Mouse (Mus musculus): Measurements from ENCODE around the gene Znrf4. TPM values are rescaled to one million over a fixed set of nuclear protein-coding genes. Genes with fewer than 3 reads are reported as not detected.

The Znrf4 gene
- polyA plus RNA-seq, 1 experiment from 2014 or later = not detected

DNA sequence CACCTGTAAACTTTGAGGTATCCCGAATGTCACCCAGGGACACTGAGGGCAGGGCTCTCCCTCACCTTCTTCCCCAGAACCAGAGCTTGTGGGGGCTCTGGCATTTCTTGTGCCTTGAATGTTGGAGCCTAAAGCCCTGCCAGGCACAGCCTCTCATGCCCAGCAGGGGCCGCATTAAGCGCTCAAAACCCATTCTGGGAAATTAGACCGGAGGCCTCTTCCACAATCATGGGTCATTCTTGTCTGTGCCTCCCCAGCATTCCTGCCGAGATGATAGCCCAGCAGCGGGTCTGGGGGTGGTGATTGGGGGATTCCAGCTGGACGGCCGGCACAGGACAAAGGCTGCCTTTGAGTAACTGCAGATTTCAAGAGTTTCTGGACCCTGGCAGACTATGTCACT is 25.7 kb upstream of the Znrf4 start:
- 10% methylated on average over 8 of the region's 8 CpGs for WGBS
- Histone ChIP-seq H3K36me3 (ENCODE audit: control insufficient read depth, insufficient read depth) (no peaks in the 10 kb centered on the region), H3K27me3 (replicated peaks; ENCODE audit: control insufficient read depth, insufficient read depth, low read length) (no peaks in the 10 kb centered on the region), H3K9me3 (ENCODE audit: control insufficient read depth, low read length) (no peaks in the 10 kb centered on the region), H3K4me3 (replicated peaks; ENCODE audit: low read length) (no peak overlapping the region), H3K27ac (ENCODE audit: low read length) (peak overlapping the region; percentile 31), H3K4me2 (ENCODE audit: low read length) (no peak overlapping the region), H3K4me1 (replicated peaks; ENCODE audit: control insufficient read depth, insufficient read depth, low read length) (peaks cover 28% of the 10 kb centered on the region), H3K9ac (replicated peaks; ENCODE audit: low read depth, low read length) (no peak overlapping the region)
- peak; percentile 47 for ATAC-seq

DNA sequence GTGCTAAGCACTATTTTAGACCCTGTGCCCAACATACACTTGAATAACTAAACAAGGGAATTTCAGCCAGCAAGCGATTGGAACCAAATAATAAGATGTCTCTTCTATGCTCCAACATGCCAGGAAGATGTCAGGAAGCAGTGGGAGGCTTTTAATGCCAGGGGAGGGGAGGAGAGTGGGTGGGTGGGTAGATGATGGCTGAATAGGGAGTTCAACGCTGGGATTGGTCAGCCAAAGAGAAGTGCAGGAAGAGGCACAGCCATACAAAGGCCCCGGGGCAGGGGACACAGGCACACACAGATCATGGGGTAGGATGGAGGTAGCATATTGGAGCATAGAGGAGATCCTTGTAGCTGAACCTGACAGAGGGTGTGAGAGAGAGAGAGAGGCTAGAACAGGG is 24.6 kb upstream of the Znrf4 start:
- Histone ChIP-seq H3K4me2 (ENCODE audit: low read length) (no peak overlapping the region), H3K9me3 (ENCODE audit: control insufficient read depth, low read length) (no peaks in the 10 kb centered on the region), H3K27me3 (replicated peaks; ENCODE audit: control insufficient read depth, insufficient read depth, low read length) (no peaks in the 10 kb centered on the region), H3K4me3 (replicated peaks; ENCODE audit: low read length) (no peak overlapping the region), H3K27ac (ENCODE audit: low read length) (peak overlapping the region; percentile 83), H3K4me1 (replicated peaks; ENCODE audit: control insufficient read depth, insufficient read depth, low read length) (peaks cover 24% of the 10 kb centered on the region), H3K9ac (replicated peaks; ENCODE audit: low read depth, low read length) (no peak overlapping the region), H3K36me3 (ENCODE audit: control insufficient read depth, insufficient read depth) (no peaks in the 10 kb centered on the region)
- peak; percentile 61 for ATAC-seq
- WGBS = 16% methylated on average over 3 of the region's 3 CpGs

DNA sequence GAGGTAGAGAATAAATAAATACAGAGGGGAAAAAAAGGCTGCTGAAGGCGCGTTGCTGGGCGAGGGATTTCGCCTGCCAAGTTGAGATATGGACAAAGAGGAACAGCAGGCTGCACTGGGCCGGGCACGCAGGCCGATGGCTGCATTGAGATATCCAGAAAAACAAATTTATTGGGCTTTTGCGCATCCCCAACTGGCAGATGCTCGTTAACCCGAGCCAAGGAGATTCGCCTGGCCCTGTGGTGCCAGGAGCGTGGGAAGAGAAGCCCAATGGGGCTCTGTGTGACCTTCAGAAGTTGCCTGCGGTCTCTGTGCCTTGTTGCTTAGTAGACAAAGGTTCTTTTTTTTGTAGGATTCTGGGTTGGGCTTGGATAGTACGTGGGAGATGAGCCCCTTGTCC is 24.0 kb upstream of the Znrf4 start:
- no peak overlapping the region for H3K4me2 ChIP-seq (ENCODE audit: low read length)
- H3K4me3 ChIP-seq (replicated peaks; ENCODE audit: low read length) = no peak overlapping the region
- H3K27ac ChIP-seq (ENCODE audit: low read length) = peak overlapping the region; percentile 83
- 13% methylated on average over 14 of the region's 14 CpGs for WGBS
- no peaks in the 10 kb centered on the region for H3K27me3 ChIP-seq (replicated peaks; ENCODE audit: control insufficient read depth, insufficient read depth, low read length)
- H3K9me3 ChIP-seq (ENCODE audit: control insufficient read depth, low read length) = no peaks in the 10 kb centered on the region
- ATAC-seq = peak; percentile 52
- H3K9ac ChIP-seq (replicated peaks; ENCODE audit: low read depth, low read length) = peak overlapping the region; percentile 27; the same call in 1 of the 2 replicates
- no peaks in the 10 kb centered on the region for H3K36me3 ChIP-seq (ENCODE audit: control insufficient read depth, insufficient read depth)
- peaks cover 24% of the 10 kb centered on the region for H3K4me1 ChIP-seq (replicated peaks; ENCODE audit: control insufficient read depth, insufficient read depth, low read length)

DNA sequence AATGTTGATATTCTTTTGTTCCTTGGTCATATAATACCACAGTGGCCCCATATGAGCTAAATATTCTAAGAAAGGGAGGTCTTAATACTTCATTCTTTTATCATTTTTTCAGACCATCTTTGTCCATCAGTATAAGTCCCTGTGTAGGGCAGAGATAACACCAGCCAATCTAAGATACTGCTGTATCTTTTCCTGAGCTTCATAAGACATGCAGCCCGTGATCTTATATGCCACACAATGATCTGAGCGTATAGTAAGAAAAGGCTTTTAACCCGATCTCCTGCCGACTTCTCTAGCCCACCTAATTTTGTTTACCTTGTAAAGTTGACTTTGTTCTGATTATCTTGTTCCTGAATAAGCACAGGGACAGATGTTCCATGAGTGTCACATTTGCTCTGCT is 12.7 kb upstream of the Znrf4 start:
- WGBS = 84% methylated on average over 4 of the region's 4 CpGs
- H3K36me3 ChIP-seq (ENCODE audit: control insufficient read depth, insufficient read depth) = no peaks in the 10 kb centered on the region
- no peak for ATAC-seq
- H3K27me3 ChIP-seq (replicated peaks; ENCODE audit: control insufficient read depth, insufficient read depth, low read length) = no peaks in the 10 kb centered on the region
- H3K4me1 ChIP-seq (replicated peaks; ENCODE audit: control insufficient read depth, insufficient read depth, low read length) = no peaks in the 10 kb centered on the region
- H3K9ac ChIP-seq (replicated peaks; ENCODE audit: low read depth, low read length) = no peak overlapping the region
- no peak overlapping the region for H3K4me3 ChIP-seq (replicated peaks; ENCODE audit: low read length)
- H3K27ac ChIP-seq (ENCODE audit: low read length) = no peak overlapping the region
- no peaks in the 10 kb centered on the region for H3K9me3 ChIP-seq (ENCODE audit: control insufficient read depth, low read length)
- H3K4me2 ChIP-seq (ENCODE audit: low read length) = no peak overlapping the region

DNA sequence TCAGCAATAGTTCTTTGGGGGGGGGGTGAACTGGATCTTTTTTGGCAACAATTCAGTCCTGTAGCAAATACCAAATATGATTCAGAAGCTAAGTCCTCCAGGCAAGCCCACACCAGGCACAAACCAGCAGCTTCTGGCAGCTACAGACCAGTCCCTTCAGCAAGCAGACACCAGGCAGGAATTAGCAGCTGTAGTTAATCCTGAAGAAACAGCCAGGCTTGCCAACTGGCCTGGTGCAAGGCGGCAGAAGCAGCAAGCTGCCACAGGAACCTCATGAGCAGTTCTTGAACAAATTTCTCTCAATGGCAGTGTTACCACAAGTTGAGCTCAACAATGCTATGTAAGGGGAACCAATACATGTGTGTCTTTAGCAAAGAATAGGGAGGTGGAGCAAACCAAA is 10.5 kb upstream of the Znrf4 start:
- Histone ChIP-seq H3K27ac (ENCODE audit: low read length) (no peak overlapping the region), H3K9me3 (ENCODE audit: control insufficient read depth, low read length) (no peaks in the 10 kb centered on the region), H3K4me3 (replicated peaks; ENCODE audit: low read length) (no peak overlapping the region), H3K9ac (replicated peaks; ENCODE audit: low read depth, low read length) (no peak overlapping the region), H3K4me2 (ENCODE audit: low read length) (no peak overlapping the region), H3K36me3 (ENCODE audit: control insufficient read depth, insufficient read depth) (no peaks in the 10 kb centered on the region), H3K27me3 (replicated peaks; ENCODE audit: control insufficient read depth, insufficient read depth, low read length) (no peaks in the 10 kb centered on the region), H3K4me1 (replicated peaks; ENCODE audit: control insufficient read depth, insufficient read depth, low read length) (no peaks in the 10 kb centered on the region)
- no peak for ATAC-seq
- WGBS = 37% methylated on average over 1 of the region's 1 CpGs

DNA sequence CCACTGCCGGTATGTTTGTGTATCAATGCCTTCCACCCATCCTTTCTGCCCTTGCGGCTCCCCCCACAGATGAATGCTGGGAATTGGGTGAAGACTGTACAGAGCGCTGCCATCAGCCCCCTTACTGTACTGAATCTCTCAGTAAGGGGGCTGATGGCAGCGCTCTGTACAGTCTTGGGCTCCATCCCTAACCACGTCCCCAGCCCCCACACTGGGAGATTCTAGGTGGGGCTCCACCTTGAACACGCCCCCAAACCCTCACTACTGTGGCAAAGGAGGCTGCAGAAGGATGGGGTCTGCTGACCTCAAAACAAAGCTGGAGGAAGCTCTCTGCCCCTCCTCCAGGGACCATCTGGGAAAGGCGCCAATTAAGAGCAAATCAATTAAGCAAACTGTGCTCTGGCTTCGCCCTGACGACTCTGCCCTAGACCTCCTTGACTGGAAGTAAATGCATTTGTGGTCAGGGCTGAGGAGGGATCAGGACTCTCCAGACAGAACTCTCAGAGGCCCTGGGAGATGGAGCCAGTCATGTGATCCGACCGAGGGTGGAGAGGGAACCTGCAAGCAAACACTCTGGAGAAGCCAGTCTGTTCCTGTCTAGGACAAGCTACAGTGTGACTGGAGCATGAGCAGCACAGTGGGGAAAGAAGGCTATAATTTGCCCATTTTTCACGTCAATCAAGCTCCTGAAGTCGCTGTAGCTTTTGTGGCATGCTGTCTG is 3.6 kb upstream of the Znrf4 start:
- Histone ChIP-seq H3K36me3 (ENCODE audit: control insufficient read depth, insufficient read depth) (no peaks in the 10 kb centered on the region), H3K9me3 (ENCODE audit: control insufficient read depth, low read length) (no peaks in the 10 kb centered on the region), H3K4me1 (replicated peaks; ENCODE audit: control insufficient read depth, insufficient read depth, low read length) (peaks cover 33% of the 10 kb centered on the region), H3K4me2 (ENCODE audit: low read length) (no peak overlapping the region; the same call in 1 of the 2 replicates), H3K9ac (replicated peaks; ENCODE audit: low read depth, low read length) (peak overlapping the region; percentile 3), H3K27me3 (replicated peaks; ENCODE audit: control insufficient read depth, insufficient read depth, low read length) (no peaks in the 10 kb centered on the region), H3K27ac (ENCODE audit: low read length) (peak overlapping the region; percentile 91), H3K4me3 (replicated peaks; ENCODE audit: low read length) (no peak overlapping the region)
- WGBS = 4% methylated on average over 13 of the region's 13 CpGs
- ATAC-seq = peak; percentile 89

DNA sequence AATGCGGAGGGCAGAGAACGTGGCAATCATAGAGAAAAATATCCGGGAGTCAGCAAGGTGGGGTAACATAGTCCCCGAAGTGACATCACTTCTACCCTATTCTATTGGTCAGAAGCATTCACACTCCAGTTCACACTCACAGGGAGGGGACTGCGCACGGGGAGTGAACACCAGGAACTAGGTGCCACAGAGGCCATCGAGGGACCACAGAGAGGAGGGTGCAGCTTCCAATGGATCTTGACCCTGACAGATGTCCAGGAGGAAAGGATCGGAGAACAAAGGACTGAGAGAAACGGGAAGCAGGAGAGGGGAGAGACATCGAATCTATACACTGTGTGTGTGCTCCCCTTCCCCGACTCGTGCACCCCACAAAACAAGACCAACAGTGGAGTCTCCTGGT is 2.7 kb upstream of the Znrf4 start:
- no peak overlapping the region for H3K4me3 ChIP-seq (replicated peaks; ENCODE audit: low read length)
- H3K36me3 ChIP-seq (ENCODE audit: control insufficient read depth, insufficient read depth) = no peaks in the 10 kb centered on the region
- no peaks in the 10 kb centered on the region for H3K27me3 ChIP-seq (replicated peaks; ENCODE audit: control insufficient read depth, insufficient read depth, low read length)
- no peak for ATAC-seq
- H3K4me2 ChIP-seq (ENCODE audit: low read length) = no peak overlapping the region
- no peaks in the 10 kb centered on the region for H3K9me3 ChIP-seq (ENCODE audit: control insufficient read depth, low read length)
- peaks cover 42% of the 10 kb centered on the region for H3K4me1 ChIP-seq (replicated peaks; ENCODE audit: control insufficient read depth, insufficient read depth, low read length)
- H3K9ac ChIP-seq (replicated peaks; ENCODE audit: low read depth, low read length) = 0 out of 2 replicates have a peak overlapping the region, but pooled peaks have one; percentile 9
- peak overlapping the region; percentile 91 for H3K27ac ChIP-seq (ENCODE audit: low read length)
- WGBS = 44% methylated on average over 12 of the region's 12 CpGs

DNA sequence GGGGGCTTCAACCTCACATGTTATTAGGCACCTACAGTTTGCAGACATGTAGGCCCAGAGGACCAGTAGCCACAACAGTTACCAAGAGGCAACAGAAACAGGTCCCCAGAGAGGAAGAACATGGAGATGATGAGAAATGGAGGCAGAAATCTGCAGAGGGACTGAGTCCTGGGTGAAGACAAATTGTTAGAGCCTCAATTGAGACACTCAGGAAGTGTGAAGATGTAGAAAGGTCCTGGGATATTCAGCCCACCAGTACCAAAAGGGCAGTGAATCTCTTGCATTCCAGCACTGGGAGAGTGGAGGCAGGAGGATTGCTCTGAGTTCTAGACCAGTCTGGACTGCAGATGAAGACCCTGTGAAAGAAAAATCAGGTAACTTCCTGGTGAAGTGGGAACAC is 2.1 kb upstream of the Znrf4 start:
- Histone ChIP-seq H3K9me3 (ENCODE audit: control insufficient read depth, low read length) (no peaks in the 10 kb centered on the region), H3K27ac (ENCODE audit: low read length) (no peak overlapping the region), H3K4me3 (replicated peaks; ENCODE audit: low read length) (no peak overlapping the region), H3K9ac (replicated peaks; ENCODE audit: low read depth, low read length) (no peak overlapping the region), H3K4me2 (ENCODE audit: low read length) (no peak overlapping the region), H3K27me3 (replicated peaks; ENCODE audit: control insufficient read depth, insufficient read depth, low read length) (no peaks in the 10 kb centered on the region), H3K4me1 (replicated peaks; ENCODE audit: control insufficient read depth, insufficient read depth, low read length) (peaks cover 48% of the 10 kb centered on the region), H3K36me3 (ENCODE audit: control insufficient read depth, insufficient read depth) (no peaks in the 10 kb centered on the region)
- no peak for ATAC-seq

DNA sequence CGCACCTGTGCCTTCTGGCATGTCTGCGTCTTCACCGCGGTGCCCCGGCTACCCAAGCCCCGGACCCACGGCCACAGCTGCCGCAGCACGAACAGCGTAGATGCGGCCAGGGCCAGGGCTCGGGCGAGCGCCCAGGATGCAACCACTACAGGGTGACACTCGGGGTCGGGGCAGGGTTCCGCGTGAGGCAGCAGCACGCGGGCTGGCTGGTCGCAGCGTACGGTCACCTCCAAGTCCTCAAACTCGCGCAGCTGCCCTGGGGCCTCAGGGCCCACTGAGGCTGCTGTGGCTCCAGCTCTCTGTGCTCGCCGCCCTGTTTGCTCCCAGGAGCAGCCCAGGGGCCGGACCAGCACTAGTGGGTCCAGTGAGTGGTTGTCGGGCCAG is 532 bp downstream of the Znrf4 start:
- no peaks in the 10 kb centered on the region for H3K36me3 ChIP-seq (ENCODE audit: control insufficient read depth, insufficient read depth)
- peak overlapping the region; percentile 46 for H3K4me2 ChIP-seq (ENCODE audit: low read length)
- 30% methylated on average over 29 of the region's 29 CpGs for WGBS
- ATAC-seq = no peak
- H3K9ac ChIP-seq (replicated peaks; ENCODE audit: low read depth, low read length) = peak overlapping the region; percentile 39
- peaks cover 67% of the 10 kb centered on the region for H3K4me1 ChIP-seq (replicated peaks; ENCODE audit: control insufficient read depth, insufficient read depth, low read length)
- H3K4me3 ChIP-seq (replicated peaks; ENCODE audit: low read length) = peak overlapping the region; percentile 27
- H3K9me3 ChIP-seq (ENCODE audit: control insufficient read depth, low read length) = no peaks in the 10 kb centered on the region
- H3K27ac ChIP-seq (ENCODE audit: low read length) = no peak overlapping the region
- no peaks in the 10 kb centered on the region for H3K27me3 ChIP-seq (replicated peaks; ENCODE audit: control insufficient read depth, insufficient read depth, low read length)
